Mouse (Mus musculus) lung, postnatal 0 days (tissue): ENCODE measurements at regions not wholly inside any gene's neighbourhood (a gene's known extent, or its start where the extent isn't known, plus 50 kb on each side); places are given as distances from the start of the nearest gene placed in this dataset.

ENCODE experiments used
- CTCF ChIP-seq: IDR thresholded peaks from 2 replicates; pipeline ENCODE4 v1.5.1; 2016; ENCODE audit warnings: antibody characterized with exemption, mild to moderate bottlenecking
- EP300 ChIP-seq: IDR thresholded peaks from 2 replicates; pipeline ENCODE4 v1.6.1; 2016; ENCODE audit warnings: antibody characterized with exemption, mild to moderate bottlenecking, control low read depth

DNA sequence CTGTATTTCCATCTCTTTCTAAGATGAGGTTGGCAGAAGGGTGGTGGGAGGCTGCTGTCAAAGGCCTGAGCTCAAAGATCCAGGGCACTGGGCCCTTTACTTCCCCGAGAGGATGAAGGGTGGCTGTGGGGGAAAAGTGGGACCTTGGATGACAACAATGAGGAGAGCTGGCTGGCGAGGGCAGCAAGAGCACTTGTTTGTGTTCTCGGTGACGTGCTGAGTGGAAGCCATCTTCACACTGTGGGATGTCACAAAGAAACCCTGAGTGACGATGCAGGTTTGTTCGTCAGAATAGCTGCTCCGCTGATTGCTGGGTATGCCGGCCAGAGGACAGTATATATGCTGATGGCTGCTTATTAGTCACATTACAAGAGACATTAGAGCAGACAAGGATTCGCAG, 308.0 kb downstream of the Rnf144b start:
- TF ChIP-seq CTCF (no peak), EP300 (no peak)
